Mouse (Mus musculus): ENCODE measurements at regions not wholly inside any gene's neighbourhood (a gene's known extent, or its start where the extent isn't known, plus 50 kb on each side); places are given as distances from the start of the nearest gene placed in this dataset.
A peak's percentile ranks its signal among the peaks of the same experiment; 100 is the strongest.

- H3K9ac ChIP-seq (replicated peaks; ENCODE audit: low read depth) = no peak overlapping the region
- WGBS = 35% methylated on average over 3 of the region's 3 CpGs
- H3K4me1 ChIP-seq (ENCODE audit: insufficient read depth, low read depth, low read length) = no peaks in the 10 kb centered on the region
- H3K9me3 ChIP-seq (ENCODE audit: low read length) = no peaks in the 10 kb centered on the region
- no peaks in the 10 kb centered on the region for H3K27me3 ChIP-seq (replicated peaks; ENCODE audit: insufficient read depth, low read length)
- DNase-seq (ENCODE audit: low spot score) (no peak), ATAC-seq (no peak)
- no peak for TF ChIP-seq EP300 (IDR thresholded peaks at IDR 0.05)
- no peak for TF ChIP-seq CTCF (IDR thresholded peaks at IDR 0.05)
- no peak overlapping the region for H3K4me2 ChIP-seq (replicated peaks; ENCODE audit: low read depth, low read length)
- no peaks in the 10 kb centered on the region for H3K36me3 ChIP-seq (ENCODE audit: insufficient read depth, low read length)
- no peak overlapping the region for H3K27ac ChIP-seq (ENCODE audit: low read length)
- no peak overlapping the region for H3K4me3 ChIP-seq (ENCODE audit: low read depth, low read length)
Observed at GRCm38 (mm10) chr15:52207271-52207670, 1677.4 kb upstream of the Gm7489 start.

GRCm38 (mm10) chr15:52232442-52232841 lies 1652.3 kb upstream of the Gm7489 start:
- Histone ChIP-seq H3K9me3 (ENCODE audit: low read length) (no peaks in the 10 kb centered on the region), H3K27ac (ENCODE audit: low read length) (no peak overlapping the region), H3K9ac (replicated peaks; ENCODE audit: low read depth) (no peak overlapping the region), H3K36me3 (ENCODE audit: insufficient read depth, low read length) (no peaks in the 10 kb centered on the region), H3K4me3 (ENCODE audit: low read depth, low read length) (no peak overlapping the region), H3K27me3 (replicated peaks; ENCODE audit: insufficient read depth, low read length) (no peaks in the 10 kb centered on the region), H3K4me2 (replicated peaks; ENCODE audit: low read depth, low read length) (no peak overlapping the region), H3K4me1 (ENCODE audit: insufficient read depth, low read depth, low read length) (no peaks in the 10 kb centered on the region)
- WGBS = 78% methylated on average over 5 of the region's 5 CpGs
- ATAC-seq (no peak), DNase-seq (ENCODE audit: low spot score) (no peak)
- TF ChIP-seq EP300 (IDR thresholded peaks at IDR 0.05) = no peak
- TF ChIP-seq CTCF (IDR thresholded peaks at IDR 0.05) = no peak

GRCm38 (mm10) chr15:52236220-52236619 lies 1648.5 kb upstream of the Gm7489 start:
- Histone ChIP-seq H3K4me1 (ENCODE audit: insufficient read depth, low read depth, low read length) (no peaks in the 10 kb centered on the region), H3K36me3 (ENCODE audit: insufficient read depth, low read length) (no peaks in the 10 kb centered on the region), H3K27me3 (replicated peaks; ENCODE audit: insufficient read depth, low read length) (no peaks in the 10 kb centered on the region), H3K4me2 (replicated peaks; ENCODE audit: low read depth, low read length) (peak overlapping the region; percentile 33; the same call in 1 of the 2 replicates), H3K9ac (replicated peaks; ENCODE audit: low read depth) (no peak overlapping the region), H3K9me3 (ENCODE audit: low read length) (no peaks in the 10 kb centered on the region), H3K4me3 (ENCODE audit: low read depth, low read length) (no peak overlapping the region), H3K27ac (ENCODE audit: low read length) (no peak overlapping the region)
- peak; percentile 58 for TF ChIP-seq EP300 (IDR thresholded peaks at IDR 0.05)
- TF ChIP-seq CTCF (IDR thresholded peaks at IDR 0.05) = no peak
- ATAC-seq (peak; percentile 65), DNase-seq (ENCODE audit: low spot score) (peak; percentile 25)
- WGBS = 26% methylated on average over 8 of the region's 8 CpGs

GRCm38 (mm10) chr15:52242890-52243289 lies 1641.8 kb upstream of the Gm7489 start:
- Histone ChIP-seq H3K4me1 (ENCODE audit: insufficient read depth, low read depth, low read length) (no peaks in the 10 kb centered on the region), H3K9me3 (ENCODE audit: low read length) (no peaks in the 10 kb centered on the region), H3K4me2 (replicated peaks; ENCODE audit: low read depth, low read length) (no peak overlapping the region), H3K4me3 (ENCODE audit: low read depth, low read length) (no peak overlapping the region), H3K27ac (ENCODE audit: low read length) (no peak overlapping the region), H3K27me3 (replicated peaks; ENCODE audit: insufficient read depth, low read length) (no peaks in the 10 kb centered on the region), H3K36me3 (ENCODE audit: insufficient read depth, low read length) (no peaks in the 10 kb centered on the region), H3K9ac (replicated peaks; ENCODE audit: low read depth) (no peak overlapping the region)
- ATAC-seq (no peak), DNase-seq (ENCODE audit: low spot score) (peak; percentile 22)
- no peak for TF ChIP-seq EP300 (IDR thresholded peaks at IDR 0.05)
- TF ChIP-seq CTCF (IDR thresholded peaks at IDR 0.05) = no peak
- 57% methylated on average over 1 of the region's 1 CpGs for WGBS
